Mouse (Mus musculus) c-Kit-negative CD71-positive TER-119-positive erythroid progenitor cells, embryonic 14.5 days (primary cell): ENCODE measurements around the gene Banp.

Experiments used
- DNase-seq: peaks from one replicate; pipeline ENCODE4 v3.0.0-alpha.2; 2013; ENCODE audit warnings: low read depth, low spot score

Gene Banp

DNA sequence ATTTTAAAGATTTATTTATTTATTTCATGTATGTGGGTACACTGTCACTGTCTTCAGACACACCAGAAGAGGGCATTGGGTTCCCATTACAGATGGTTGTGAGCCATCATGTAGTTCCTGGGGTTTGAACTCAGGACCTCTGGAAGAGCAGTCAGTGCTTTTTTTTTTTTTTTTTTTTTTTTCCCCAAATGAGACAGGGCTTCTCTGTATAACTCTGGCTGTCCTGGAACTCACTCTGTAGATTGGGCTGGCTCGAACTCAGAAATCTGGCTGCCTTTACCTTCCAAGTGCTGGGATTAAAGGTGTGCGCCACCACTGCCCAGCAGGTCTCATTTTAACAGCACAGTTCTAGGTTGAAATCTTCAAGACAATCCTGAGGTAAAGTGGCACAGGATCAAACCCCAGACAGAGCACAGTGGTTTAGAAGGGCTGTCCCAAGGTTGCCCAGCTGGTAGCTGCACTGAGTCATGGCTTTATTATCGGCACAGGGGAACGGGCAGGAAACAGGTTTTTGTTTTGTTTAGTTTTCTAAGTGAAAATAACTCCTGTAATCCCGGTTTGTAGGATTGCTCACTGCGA is at the start of gene Banp:
Gene Banp (plus strand): TSS at position 529 of the 579 bp plus-strand sequence.
- DNase-seq = no peak

DNA sequence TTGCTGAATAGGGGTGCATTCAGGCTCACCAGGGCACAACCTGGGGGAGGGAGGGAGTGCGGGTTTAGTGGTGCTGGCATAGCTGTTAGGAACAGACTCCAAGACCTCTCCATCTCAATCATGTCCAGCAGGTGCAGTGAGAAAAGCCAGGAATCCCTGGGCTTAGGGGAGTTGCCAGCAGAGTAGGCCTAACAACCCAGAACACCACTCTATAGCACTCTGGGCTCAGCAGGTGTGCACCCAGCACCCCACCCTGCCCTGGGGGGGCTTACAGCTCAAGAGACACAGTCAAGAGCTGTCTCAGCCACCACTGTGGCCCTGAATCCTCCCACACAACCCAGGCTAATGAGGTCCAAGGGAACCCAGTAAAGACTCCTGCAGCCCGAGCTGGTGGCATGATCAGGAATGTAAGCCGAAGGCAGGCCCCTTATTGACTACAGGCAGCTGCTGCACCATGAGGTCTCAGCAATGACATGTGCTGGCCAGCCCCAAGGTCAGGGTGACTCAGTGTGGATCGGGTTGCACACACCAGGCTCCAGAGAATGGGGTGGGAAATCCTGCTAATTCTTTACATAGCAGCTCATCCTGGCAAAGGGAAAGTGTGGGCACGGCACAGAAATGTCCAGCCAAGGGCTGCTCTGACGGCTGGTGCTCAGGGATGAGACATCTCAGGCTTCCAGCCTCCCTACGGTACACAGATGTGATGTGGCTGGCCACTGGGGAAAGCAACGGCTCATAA is 47.9 kb upstream of the Banp start:
- DNase-seq = no peak

DNA sequence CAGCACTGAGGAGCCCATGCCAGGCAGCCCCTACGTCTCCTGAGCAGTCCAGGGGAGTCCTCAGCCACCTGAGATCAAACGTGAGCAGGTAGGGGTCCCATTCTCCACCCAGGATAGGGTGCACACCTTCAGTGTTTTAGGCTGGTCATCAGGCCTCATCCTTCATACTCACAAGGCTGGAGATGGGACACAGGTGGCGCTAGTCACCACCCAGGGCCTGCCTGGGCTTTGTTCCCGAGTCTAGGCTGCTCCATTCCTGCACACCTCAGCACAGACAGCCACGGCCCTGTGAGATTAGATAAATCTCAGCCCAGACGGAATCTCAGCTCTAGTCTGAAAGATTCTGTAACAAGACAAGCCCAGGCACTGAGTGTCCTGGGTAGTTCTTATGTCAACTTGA is 45.6 kb upstream of the Banp start:
- no peak for DNase-seq

DNA sequence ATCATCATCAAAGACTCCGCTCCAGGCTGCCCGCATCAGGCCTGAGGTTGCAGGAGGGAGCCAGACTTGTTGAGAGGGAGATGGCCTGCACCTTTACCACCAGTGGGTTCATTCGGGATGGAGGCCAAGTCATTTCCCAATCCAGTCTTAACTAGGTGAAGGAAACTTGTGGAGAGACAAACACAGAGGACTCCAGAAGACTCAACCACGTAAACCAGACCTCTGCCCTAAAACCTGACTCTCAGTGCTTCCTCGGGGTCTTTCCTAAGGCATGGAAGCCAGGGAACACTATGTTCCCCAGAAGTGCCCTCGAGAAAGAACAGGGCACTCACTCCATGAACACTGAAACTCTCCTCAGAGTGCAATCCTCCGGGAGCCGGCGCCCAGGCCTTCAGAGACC is 44.6 kb upstream of the Banp start:
- no peak for DNase-seq

DNA sequence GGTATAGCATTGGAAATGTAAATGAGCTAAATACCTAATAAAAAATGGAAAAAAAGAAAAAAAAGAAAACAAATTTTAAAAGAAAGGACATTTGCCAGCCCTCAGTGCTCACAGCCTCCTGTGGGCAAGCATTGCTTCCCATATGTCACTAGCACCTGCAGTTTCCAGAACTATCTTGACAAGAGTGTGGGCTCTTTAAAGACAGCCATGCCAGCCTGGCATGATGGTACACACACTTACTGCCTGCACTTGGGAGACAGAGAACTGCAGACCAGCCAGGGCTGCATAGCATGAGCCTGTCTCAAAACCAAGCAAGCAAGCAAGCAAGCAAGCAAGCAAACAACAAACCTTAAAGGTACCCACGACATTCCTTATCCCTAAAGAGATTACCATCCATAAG is 44.1 kb upstream of the Banp start:
- no peak for DNase-seq

DNA sequence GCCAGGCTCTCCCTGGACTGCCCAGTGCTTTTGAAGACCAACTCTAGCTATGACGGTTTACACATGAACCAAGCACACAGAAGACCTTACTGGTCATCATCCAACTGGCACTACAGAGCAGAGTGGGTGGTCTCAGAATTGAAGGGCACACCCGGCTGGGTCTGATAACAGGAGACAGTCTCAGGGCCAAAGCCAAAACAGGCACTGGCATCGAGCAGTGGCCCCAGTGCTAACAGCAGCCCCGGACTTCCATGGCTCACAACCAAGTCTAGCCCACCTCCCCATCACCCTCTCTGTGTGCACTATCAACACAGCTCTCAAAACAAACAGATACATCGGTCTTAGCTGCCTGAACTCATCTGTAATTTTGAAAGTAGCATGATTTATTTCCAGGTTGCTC is 43.7 kb upstream of the Banp start:
- no peak for DNase-seq

DNA sequence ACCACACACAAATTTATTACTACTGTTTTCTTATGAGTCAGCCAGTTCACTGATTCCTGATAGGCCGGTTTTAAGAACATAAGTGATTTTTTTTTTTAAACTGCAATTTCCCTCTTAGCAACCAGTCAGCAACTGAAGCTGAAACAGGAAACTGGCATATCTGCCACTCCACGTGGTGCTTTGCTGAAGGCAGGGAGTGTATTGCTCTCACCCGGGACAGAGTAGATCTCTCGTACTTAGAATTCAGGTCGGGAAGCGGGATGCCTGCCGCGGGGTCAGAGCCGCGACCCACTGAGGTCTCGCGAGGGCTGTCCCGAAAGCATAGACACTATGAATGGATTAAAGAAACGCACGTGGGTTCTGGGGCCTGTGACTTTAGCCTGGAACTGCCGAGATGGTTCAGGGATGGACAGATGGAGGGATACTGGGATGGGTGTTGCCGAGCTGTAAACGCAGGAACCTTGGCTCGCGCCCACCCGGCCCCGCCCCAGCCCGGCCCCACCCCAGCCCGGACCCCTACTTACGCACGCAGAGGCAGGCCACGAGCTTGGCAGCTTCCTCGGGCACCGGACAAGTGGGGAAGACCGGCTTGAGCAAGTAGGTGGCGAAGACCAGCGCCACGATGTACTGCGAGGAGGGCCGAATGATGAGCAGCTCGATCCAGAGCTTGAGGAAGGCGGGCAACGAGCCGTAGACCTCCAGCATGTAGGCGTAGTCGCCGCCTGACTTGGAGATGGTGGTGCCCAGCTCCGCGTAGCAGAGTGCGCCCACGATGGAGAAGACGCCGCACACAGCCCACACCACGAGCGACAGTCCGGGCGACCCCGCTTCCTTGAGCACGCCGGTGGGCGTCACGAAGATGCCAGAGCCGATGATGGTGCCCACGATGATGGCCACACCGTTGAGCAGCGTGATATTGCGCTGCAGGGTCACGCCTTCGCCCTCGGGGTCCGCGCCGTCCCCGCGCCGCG is 42.7 kb upstream of the Banp start:
- DNase-seq = no peak

DNA sequence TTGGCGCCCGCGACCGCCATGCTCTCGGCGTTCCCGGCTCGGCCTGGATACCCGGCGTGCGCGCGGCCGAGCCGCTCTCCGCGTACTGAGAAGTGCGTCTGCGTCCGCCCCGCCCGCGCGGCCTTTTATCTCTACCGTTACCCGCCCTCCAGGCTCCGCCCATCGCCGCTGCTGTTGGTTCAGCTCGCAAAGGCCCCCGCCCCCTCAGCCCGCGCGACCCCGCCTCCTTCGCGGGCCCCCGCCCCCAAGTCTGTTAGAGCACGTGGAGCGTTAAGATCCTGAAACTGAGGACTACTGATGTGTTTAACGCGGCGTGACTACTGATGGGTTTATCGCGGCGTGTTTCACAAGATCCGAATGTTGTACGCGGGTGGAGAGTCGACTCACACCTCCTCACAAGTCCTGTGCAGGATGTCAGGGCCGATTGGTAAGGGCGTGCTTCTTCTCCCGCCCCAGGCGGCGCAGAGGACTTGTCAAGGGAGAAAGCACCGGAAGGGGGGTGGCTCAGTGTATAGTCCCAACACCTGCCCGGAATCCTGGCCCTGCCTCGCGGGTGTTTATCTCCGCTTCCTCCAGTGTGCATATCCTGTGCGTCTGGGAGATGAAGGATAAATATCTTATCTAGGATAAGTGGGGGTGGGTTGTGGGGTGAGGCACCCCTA is 41.8 kb upstream of the Banp start, which contains the start of gene Slc7a5:
Gene Slc7a5 (minus strand): TSS at position 108 of the 662 bp plus-strand sequence.
- peak; percentile 93 for DNase-seq

DNA sequence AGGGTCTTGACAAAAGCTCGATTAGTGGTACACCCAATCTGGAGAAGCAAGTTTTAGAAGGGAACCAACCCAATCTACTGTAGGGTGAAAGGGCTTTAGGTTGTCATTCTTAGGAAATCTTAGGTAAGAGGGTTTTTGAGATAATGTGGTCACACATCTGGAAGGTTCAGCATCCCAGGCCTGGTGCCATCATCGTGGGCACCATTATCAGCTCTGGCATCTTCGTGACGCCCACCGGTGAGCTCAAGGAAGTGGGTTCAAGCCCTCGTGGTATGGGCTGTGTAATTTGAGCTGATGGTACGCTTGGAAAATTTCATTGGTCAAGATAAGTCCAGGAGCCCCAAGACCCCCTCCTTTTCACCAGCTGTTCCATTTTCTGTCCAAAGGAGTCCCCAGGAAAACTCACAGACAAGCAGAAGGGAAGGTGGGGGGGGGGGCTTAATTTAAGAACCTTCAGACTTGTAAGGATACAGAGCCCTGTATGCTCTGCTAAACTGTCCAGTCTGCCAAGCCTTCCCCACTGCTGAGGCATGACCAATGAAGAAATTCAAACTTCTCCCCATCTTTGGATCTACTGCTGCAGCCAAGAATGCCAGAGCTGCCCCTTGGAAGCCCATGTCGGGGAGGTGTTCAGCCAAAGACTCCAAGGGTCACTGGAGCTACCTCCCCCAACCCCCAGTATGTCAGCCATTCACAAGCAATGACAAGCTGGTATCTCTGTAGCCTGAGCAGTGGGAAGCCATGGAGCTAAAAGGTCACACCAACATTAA is 41.0 kb upstream of the Banp start:
- no peak for DNase-seq

DNA sequence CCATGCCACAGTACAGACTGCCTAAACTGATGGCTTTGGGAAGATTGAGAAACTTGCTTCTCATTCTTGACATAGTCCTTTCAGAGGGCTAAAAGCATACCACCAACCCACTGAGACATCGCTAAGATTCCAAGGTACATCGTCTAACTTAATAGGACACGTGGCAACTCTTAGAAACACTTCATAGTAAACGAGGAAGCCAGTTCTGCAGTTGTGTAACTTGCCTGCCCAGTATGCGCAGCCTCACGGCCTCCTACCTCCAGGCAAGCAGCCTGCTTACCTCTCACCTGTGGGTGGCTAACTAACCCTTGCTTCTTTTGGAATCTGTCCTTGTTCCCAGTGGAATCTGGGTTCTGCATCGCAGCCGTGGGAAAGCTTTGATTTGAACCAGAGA is 40.4 kb upstream of the Banp start:
- DNase-seq = no peak

DNA sequence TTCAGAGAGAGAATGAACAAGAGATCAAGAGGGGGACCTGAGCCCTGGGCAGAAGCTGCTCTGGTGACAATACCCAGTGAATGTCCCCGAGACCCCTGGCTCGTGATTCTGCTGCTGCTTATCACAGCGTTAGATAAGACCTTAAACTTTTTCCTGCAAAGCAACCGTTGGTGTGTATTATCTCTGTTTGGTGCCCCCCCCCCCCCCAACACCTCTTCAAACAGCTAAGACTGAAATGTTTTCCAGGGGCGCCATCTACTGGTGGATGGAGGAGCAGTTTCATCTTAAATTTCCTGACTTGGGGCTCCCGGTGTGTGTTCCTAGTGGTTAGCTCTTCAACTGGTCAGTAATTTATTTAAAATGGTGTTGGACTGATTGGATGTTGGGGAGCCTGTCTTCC is 39.9 kb upstream of the Banp start:
- DNase-seq = peak; percentile 79

DNA sequence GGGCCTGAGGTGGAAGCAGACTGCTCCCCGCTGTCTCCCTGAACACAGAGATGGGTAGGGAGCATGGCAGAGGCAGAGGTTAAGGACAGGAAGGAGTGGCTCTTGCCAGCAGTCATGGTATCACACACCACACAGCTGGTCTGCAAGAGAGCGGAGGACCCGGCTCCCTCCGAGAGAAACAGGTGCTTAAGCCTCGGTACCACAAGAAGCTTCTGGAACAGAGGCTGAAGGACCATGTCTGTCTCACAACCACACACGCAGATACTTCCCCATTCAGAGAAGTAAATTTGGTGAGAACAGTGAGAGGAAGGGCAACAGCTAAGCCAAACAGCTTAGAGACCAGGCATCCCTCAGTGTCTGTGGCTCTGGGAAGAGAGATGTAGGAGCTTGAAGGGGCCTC is 38.1 kb upstream of the Banp start:
- no peak for DNase-seq

DNA sequence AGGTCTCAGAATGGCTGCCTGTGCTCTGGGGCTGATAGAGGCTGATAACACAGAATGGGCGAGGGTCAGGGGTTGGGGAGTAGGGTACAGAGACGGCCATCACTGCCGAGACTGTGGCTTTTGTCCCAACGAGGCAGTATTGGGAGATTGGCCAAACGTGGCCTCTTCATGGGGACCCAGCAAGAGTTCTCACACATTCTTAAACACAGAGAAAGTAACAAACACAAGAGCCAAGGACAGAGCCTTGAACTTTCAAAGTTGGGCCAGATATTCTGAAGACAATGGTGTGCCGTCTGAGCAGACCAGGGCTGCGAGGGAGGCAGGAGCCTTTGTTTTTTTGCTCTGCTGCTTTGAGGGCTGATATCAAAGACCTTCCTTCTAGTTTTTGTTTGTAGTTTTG is 37.6 kb upstream of the Banp start:
- no peak for DNase-seq

DNA sequence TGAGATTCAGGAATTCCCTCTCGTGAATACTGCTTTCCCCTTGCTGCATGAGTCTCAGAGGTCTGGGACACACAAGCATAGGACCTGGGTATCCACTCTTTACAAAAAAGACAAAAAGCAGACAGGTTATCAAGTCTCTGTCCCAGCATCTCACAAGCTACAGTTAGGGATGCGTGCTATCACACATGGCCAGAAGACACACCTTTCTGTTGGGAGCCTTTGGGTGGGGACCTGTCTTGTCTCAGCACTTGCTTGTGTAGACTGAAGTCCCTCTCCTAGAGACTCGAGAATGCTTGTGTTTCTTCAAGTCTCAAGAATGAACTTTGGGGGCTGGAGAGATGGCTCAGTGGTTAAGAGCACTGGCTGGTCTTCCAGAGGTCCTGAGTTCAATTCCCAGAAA is 36.7 kb upstream of the Banp start:
- no peak for DNase-seq

DNA sequence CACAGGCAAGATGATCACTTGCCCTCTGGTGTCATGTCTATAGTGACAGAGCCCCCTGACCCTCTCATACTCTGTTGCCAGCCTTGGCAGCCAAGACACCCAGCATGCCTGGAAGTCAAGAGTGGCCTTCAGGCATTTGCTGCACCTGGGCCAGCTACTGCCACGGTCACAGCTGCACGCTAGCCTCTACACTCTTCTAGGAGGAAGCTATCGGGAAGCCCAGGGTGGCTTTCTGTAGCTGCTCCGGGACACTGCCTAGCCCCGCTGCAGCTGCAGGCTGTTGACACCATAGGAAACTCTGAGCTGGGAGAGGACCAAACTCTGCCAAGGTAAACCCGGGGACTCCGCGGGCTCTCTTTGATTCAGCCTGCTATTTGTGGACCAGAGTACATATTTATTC is 36.2 kb upstream of the Banp start:
- no peak for DNase-seq

DNA sequence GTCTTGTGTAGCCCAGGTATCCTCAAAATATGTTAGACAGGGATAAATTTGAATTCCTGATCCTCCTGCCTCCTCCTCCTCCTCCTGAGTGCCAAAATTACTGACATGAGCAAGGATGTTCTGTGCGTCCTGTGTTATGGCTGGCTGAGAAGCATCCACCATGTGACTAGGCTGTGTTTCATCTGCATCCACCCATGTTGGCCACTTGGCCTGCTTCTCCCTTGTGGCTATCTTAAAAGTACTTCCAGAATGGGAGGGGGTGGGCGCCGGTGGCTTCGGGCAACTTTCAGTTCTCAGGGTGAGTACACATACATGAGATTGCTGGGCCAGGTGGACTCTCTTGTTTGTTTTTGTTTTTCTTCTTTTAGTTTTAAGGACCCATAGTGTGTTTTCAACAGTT is 30.4 kb upstream of the Banp start:
- no peak for DNase-seq

DNA sequence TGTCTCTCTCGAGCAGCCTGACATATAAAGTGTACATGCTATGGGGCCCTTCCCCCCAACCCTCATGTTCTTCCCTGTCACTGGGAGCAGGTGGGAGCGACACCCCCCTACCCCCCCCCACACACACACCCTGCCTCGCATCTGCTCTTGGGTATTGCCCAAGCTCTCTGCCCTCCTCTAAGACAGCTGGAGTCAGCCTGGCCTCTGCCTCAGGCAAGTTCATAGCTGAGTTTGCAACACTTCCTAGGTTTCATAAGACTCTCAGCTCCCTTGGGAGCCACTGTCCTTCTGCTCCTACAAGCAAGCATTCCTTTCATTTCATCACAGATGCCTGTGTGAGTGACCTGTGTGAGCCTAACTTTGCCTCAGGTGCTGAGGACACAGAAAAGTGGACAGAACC is 29.8 kb upstream of the Banp start:
- DNase-seq = no peak

DNA sequence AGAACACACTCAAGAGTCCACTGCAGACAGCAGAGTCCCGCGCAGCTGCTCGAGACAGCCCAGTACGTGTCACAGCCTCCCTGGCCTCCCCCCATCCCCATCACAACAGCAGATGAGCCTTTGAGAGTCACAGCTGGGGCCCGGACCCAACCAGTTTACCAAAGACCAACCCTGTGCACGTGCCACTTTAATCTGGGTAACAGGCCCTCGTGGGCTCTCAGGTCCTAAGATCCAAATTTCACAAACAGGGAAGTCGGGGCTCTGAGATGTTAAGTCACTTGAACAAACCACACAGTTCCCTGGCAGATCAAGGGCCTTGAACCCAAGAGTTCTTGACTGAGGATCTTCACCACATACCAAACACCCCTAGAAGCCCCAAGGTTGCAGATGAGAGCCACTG is 28.0 kb upstream of the Banp start:
- DNase-seq = no peak

DNA sequence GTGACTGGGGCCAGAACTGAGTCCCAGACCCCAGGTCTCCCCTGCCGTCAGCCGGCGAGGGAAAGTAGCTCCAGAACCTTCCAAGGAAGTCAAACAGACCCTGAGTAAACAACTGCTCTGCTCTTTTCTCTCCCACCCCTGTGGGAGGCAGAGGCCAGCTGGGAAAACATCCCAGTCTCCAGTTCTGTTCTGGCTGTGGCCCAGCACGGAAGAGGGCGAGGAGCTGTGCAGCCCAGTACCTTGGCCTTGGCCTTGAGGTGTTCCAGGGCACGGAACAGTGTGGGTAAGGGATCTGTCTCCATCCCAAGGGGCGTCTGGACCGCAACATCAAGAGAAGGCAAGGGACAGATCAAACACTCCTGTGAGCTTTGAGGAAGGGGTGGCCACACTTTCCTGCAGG is 27.4 kb upstream of the Banp start:
- DNase-seq = no peak

DNA sequence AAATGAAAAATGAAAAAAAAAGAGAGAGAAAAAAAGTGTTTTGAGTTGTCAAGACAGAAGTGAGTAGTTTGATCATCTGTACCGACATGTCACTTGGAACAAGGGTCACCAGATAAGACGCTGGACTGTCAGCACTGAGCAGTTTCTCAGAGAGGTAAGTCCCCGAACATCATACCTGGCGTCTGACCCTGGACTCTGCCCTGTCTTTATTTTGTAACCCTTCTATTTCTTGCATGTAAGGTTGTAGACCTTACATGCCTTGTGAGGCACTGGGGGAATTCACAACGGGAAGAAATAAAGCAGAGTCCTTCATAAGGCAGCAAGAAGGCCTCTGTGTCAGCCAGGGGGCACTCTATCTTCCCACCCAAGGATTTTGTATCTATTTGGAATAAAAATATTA is 24.9 kb upstream of the Banp start:
- no peak for DNase-seq

DNA sequence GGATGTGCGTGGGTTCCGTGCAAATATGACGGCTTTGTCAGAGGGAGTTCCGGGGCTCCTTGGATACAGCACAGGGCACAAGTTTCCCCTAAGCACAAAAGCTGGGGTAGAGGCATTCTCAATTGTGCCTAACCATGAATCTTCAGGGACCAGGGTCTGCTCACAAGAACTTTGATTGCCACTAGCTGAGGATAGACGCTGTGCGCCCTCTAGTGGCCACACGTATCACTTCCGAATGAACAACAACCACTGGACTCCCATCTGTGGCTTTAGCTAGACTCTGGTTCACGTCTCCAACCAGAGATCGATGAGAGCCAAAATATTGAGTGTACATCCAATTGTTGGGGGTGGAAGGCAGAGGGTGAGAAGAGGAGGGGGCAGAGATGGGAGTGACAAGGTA is 23.9 kb upstream of the Banp start:
- DNase-seq = peak; percentile 76
